Mouse (Mus musculus) CD8-positive naive resting alpha-beta T cell, adult 2 months (primary cell): ENCODE results near the gene Bco1.

Source experiments
- DNase-seq, 2 experiments: peaks; one replicate each; pipeline ENCODE4 v3.0.0; 2022; ENCODE audit warnings: low read depth in 2 of 2, low spot score in 2 of 2

Gene Bco1

GRCm38 (mm10) chr8:117136763-117137162 is 41.1 kb downstream of the Bco1 start:
- no peak for DNase-seq

- no peak for DNase-seq
These were observed 41.7 kb downstream of the Bco1 start for GRCm38 (mm10) chr8:117137357-117137756.

GRCm38 (mm10) chr8:117148520-117148919 is 52.9 kb downstream of the Bco1 start:
- DNase-seq = peak; percentile 12 to 19

GRCm38 (mm10) chr8:117156149-117156548 is 60.5 kb downstream of the Bco1 start:
- DNase-seq = no peak

GRCm38 (mm10) chr8:117156866-117157768 is 61.5 kb downstream of the Bco1 start:
- peak; percentile 4 to 29 for DNase-seq

GRCm38 (mm10) chr8:117157769-117158091 is 62.1 kb downstream of the Bco1 start:
- DNase-seq = peak; percentile 94 to 96

GRCm38 (mm10) chr8:117158135-117158761 is 62.6 kb downstream of the Bco1 start, which contains the start of gene Gan:
Gan (plus strand) TSS chr8:117158135.
- peak; percentile 26 to 35 for DNase-seq

GRCm38 (mm10) chr8:117159031-117159430 is 63.4 kb downstream of the Bco1 start:
- no peak for DNase-seq

GRCm38 (mm10) chr8:117164912-117165311 is 69.3 kb downstream of the Bco1 start:
- no peak for DNase-seq

GRCm38 (mm10) chr8:117165542-117165941 is 69.9 kb downstream of the Bco1 start:
- no peak for DNase-seq

GRCm38 (mm10) chr8:117166515-117166914 is 70.9 kb downstream of the Bco1 start:
- no peak for DNase-seq

GRCm38 (mm10) chr8:117167243-117167883 is 71.7 kb downstream of the Bco1 start:
- no peak for DNase-seq

GRCm38 (mm10) chr8:117168378-117168777 is 72.7 kb downstream of the Bco1 start:
- no peak for DNase-seq

- DNase-seq = no peak
These were observed 76.2 kb downstream of the Bco1 start for GRCm38 (mm10) chr8:117171826-117172225.

GRCm38 (mm10) chr8:117172904-117173303 is 77.2 kb downstream of the Bco1 start:
- DNase-seq = no peak

GRCm38 (mm10) chr8:117173690-117174089 is 78.0 kb downstream of the Bco1 start:
- DNase-seq = no peak

GRCm38 (mm10) chr8:117174536-117174935 is 78.9 kb downstream of the Bco1 start:
- no peak for DNase-seq

GRCm38 (mm10) chr8:117176308-117176707 is 80.7 kb downstream of the Bco1 start:
- no peak for DNase-seq

- DNase-seq = no peak
These were observed 81.6 kb downstream of the Bco1 start for GRCm38 (mm10) chr8:117177236-117177635.

- DNase-seq = no peak
These were observed 82.4 kb downstream of the Bco1 start for GRCm38 (mm10) chr8:117178039-117178438.

GRCm38 (mm10) chr8:117178676-117179075 is 83.0 kb downstream of the Bco1 start:
- no peak for DNase-seq

- DNase-seq = no peak
These were observed 87.1 kb downstream of the Bco1 start for GRCm38 (mm10) chr8:117182746-117183145.
